Mouse (Mus musculus): ENCODE data around the gene Rgs6.

Gene Rgs6

DNA sequence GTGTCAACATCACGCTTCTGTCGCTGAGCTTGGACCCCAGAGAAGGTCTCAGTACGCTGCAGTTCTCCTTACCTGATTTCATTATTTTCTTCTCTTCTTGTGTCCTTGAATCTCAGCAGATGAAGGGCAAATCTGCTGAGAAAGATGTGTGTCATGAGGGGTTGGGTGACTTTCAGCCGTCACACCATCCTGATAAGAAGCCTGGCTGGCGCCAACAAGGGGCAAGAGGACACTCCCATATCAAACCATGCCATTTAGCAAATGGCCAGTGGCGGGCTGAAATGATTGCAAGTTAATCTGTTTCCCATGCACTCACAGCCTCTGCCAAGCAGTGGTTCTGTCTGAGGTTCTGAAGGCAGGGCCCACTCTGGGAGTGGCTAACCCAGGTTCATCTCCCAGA, 428.4 kb downstream of the Rgs6 start:
- no peak for DNase-seq (ENCODE audit: extremely low read depth, insufficient read length, low spot score)

DNA sequence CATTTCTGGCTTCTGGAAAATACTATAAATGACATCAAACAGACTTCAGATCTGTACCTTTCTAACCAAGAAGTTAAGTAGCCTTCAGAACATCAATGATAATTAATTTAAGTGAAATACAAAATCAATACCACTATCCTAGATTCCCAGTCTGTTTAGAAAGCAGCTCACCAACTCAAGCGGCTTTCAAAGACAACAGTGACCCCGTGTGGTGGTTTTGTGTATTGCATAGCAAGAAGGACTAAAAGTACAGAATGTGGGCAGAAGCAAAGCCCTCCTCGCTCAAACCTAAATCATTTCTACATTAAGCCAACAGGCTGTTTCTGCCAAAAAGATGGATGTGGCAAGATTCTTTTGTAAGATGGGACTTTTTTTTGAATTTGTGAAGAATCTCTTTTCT, 429.9 kb downstream of the Rgs6 start:
- DNase-seq (ENCODE audit: extremely low read depth, insufficient read length, low spot score), result no peak

DNA sequence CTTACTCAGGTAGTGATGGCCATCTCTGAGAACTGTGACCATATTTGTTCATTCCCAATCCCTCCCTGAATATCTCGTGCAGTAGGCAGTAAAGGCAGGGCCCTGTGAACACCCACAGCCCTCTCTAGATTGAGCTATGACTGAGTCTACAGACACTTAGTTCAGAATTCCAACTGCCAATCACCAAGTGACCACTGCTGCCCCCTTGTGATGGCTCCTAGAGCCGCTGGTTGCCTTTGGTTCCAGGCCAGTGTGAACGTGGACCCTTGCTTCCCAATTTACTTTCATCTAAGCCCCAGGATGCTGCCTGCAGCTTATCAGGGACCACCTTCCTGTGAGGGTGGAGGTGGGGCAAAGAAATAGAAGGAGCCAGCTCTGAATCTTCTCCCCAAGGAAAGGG, 438.9 kb downstream of the Rgs6 start:
- DNase-seq (ENCODE audit: extremely low read depth, insufficient read length, low spot score), result no peak

GRCm38 (mm10) chr12:83033171-83033835, 445.2 kb downstream of the Rgs6 start:
- DNase-seq (ENCODE audit: extremely low read depth, insufficient read length, low spot score), result peak; percentile 8

DNA sequence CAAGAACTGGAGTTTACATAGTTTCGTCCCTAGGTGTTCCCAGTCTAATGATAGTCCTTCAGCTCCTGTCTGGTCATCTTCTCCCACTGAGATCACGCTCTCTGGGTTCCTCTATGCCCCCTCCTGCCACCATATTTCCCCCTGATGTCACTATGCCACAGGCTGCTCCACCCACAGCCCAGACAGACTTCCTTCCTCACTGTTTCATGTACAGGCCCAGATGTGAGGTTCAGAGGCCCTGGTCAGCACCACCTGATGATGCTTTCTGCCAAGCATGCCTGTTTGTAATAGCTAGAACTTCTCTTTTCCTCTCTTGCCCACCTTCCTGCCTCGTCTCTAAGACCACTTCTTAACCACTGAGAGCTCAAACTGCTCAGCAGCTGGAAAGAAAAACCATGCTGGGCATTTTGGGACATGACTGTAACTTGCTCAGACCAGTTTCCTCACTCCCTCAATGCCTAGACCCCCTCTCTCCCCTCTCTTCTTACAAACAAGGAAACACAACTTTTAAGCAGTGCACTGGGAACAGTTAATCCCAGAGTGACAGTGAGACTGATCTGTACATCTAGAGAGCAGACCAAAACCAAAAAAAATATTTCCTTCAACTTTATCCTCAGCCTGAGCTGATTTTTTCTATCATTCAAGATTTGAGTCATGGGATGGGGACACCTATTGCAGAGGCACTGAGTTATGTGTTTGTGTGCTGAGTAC, 446.9 kb downstream of the Rgs6 start:
- DNase-seq (ENCODE audit: extremely low read depth, insufficient read length, low spot score), result no peak

DNA sequence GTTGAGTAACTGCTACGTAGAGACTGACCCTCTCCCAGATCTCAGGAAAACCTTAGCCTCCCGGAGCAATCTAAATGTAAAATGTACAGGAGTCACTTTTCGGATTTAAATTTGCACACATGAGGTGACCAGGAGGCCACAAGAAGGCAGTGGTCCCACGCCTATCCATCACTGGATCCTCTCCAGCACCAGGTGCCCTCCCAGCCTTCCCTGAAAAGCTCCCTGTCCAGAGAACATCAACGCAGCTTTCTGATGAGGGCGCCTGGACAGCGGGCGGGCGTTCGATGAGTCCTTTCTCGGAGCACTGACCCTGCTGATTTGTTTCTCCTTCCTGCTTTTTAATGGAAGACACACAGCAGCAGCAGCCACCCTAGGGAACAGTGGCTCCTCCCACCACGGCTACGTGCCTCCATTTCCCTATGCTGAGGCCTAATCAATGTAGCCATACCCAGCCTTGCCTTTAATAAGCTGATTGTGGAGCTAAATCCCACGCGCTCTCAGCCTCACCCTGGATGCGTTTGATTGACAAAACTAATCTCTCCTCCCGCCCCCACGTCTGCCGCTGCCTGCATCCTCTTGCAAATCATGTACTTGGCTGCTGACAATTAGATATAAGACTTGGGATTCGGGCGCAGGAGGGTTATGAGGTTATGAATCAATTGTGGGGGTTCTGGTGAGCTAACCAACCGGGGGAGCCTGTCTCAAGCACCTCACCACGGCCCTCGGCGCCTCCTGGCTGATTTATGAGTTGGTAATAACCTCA, 449.9 kb downstream of the Rgs6 start:
- DNase-seq (ENCODE audit: extremely low read depth, insufficient read length, low spot score), result no peak

GRCm38 (mm10) chr12:83038779-83039178, 450.7 kb downstream of the Rgs6 start:
- DNase-seq (ENCODE audit: extremely low read depth, insufficient read length, low spot score), result no peak

DNA sequence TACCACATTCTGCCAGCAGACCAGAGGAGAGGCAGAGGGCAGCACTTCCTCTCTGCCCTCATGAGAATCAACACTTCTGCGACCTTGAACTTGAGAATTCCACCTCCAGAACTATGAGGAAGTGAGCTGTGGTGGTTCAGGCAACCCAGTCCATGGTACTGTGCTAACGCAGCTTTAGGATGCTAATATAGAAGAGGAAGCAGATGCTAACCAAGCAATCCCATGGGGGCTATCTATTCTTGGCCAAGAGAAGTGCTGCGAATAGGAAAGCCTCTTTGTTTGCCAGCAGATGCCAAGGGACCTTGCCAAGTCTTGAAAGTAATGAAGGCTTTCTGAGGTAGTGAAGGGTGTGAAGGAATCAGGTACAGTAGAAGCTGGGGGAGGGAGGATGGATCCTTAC, 451.8 kb downstream of the Rgs6 start:
- no peak for DNase-seq (ENCODE audit: extremely low read depth, insufficient read length, low spot score)

DNA sequence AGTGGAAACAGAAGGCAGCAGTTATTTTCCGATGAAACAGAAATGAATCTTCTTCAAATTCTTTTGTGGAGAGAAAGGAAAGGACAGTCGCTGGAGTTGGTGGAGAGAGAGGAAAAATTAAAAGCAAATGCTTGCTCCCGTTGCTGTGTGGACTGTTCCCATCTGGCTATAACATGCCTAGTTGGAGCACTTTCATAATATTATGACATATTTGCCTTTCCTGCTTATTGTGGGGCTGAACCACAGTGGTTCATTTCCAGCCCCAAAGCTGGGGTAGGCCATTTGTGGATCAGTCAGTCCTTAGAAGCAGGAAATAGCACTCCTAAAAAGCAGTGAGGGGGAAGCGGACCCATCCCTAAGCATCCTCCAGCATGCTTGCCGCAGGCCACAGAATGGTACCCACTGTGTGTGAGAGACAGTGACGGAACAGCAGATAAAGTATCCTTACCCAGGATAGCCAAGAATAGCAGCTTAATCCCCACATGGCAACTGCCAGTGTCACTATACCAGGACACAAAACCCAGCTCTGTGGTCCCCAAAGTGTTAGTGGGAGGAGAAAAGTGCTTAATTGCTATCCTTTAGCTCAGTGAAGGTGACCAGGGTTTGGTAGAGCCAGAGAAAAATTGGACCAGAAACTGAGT, 456.0 kb downstream of the Rgs6 start:
- no peak for DNase-seq (ENCODE audit: extremely low read depth, insufficient read length, low spot score)

- no peak for DNase-seq (ENCODE audit: extremely low read depth, insufficient read length, low spot score)
Measured at GRCm38 (mm10) chr12:83044621-83044990, 456.5 kb downstream of the Rgs6 start.

DNA sequence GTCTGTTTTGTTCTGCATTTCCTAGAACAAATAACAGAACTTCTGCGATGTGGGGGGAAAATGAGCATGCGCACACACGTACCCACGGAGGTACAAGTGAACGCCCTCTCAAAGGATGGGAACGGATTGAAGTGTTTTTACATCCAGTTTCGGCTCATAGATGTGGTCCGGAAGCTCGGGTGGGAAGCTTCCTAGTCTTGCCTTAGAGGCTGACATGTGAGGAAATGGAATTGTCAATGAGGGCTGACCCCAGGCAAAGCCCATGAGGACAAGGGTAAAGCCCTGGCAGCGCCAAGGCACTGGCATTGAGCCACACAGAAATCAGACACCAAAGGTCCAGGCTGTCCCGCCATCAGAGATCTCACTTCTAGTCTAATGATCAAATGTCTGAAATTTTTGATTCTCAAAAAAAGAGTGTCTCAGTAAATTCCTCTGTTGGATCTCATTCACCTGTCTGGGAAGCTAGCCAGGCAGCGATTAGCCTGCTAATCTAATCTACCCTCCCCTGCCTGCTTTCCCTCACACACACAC, 457.0 kb downstream of the Rgs6 start:
- DNase-seq (ENCODE audit: extremely low read depth, insufficient read length, low spot score), result no peak

- no peak for DNase-seq (ENCODE audit: extremely low read depth, insufficient read length, low spot score)
Measured at GRCm38 (mm10) chr12:83046734-83047133, 458.6 kb downstream of the Rgs6 start.

- DNase-seq (ENCODE audit: extremely low read depth, insufficient read length, low spot score), result no peak
Measured at GRCm38 (mm10) chr12:83047710-83048109, 459.6 kb downstream of the Rgs6 start.

DNA sequence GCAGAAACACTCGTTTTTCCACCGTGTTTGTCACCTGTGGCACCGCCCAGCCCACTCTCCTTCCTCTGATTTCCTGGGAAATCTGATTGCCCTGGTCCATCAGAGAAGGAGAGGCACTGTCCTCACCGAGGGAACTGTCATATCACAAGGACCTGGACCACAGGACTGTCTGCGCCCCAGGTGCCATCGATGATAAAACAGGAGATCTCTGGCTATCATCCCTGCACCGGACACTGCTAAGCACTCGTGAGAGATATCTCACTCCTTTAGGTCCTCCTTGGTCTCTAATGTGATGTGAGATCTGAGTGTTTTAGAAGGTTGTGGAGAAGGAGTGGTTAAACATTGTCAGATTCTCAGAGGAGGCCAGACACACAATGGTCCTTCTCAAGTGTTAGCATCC, 462.4 kb downstream of the Rgs6 start:
- no peak for DNase-seq (ENCODE audit: extremely low read depth, insufficient read length, low spot score)

GRCm38 (mm10) chr12:83052391-83052790, 464.3 kb downstream of the Rgs6 start:
- no peak for DNase-seq (ENCODE audit: extremely low read depth, insufficient read length, low spot score)

DNA sequence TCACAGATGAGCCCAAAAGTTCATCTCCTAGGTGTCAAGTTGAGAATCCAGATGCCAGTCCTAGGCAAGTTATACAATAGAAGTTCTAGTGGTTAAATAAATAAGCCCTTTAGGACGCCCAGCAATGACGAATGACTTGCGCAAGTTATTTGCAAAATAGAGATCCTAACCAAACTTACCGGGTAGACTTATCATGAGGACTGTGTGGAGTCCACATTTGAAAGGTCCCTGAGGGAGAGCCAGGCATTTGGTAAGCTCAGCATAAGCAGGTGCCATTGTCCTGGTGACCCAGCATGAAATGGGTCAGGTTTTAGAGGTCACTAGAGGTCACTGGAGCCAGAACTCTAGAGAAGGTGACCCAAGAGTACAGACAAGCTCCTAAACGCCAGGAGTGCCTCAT, 467.6 kb downstream of the Rgs6 start:
- no peak for DNase-seq (ENCODE audit: extremely low read depth, insufficient read length, low spot score)

GRCm38 (mm10) chr12:83066426-83066825, 478.3 kb downstream of the Rgs6 start:
- DNase-seq (ENCODE audit: extremely low read depth, insufficient read length, low spot score), result no peak

DNA sequence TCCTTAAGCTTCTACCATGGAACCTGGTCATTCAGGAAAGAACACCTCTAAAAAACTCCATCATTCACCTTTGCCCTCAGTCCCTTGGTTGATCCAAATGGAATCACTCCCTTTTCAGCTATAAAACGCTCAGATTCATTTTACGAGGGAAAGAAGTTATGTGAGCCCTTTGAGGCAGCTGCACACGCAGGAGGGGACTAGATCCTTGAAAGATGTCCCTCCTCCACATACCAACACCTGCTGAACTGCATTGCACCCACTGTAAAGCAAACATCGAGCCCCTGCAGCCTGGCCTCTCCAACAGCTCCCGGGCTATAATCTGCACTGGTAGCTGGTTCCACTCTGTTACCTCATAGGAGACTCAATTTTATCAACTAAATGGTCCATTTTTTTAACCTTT, 482.8 kb downstream of the Rgs6 start:
- no peak for DNase-seq (ENCODE audit: extremely low read depth, insufficient read length, low spot score)

DNA sequence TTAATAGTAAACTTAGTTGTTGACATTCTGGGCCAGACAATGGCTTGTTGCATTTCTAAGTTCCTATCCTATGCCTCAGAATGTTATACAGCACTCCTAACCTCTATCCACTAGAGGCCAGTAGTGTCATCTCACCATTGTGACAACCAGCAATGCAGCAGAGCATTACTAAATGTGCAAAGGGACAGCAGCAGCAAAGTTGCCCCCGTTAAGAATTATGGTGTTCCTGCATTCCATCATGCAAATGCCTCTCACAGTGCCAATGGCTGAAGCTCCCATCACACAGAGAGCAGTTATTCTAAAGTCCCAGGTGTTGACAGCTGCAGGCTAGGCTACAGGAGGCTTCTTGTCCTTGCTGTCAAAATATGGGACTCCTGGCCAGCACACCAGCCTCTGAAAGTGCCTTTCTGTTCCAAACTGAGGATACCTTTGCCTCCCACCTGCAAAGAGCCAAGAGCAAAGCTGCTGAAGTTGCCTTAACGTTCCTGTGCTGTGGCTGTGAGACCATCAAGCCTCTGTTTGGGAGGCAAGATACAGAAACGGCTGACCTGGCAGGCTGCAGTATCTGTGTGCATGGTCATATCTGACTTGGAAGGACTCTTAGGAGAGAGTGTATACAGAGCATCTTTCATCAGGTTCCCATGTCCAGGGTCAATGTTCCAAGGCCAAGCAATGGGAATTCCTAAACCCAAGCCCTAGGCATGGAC, 484.2 kb downstream of the Rgs6 start:
- DNase-seq (ENCODE audit: extremely low read depth, insufficient read length, low spot score), result no peak
